Mouse (Mus musculus) liver, adult 2 months (tissue): ENCODE measurements at regions not wholly inside any gene's neighbourhood (a gene's known extent, or its start where the extent isn't known, plus 50 kb on each side); places are given as distances from the start of the nearest gene placed in this dataset.

Source experiments
- DNase-seq: peaks from one replicate; pipeline ENCODE4 v3.0.0-alpha.2; 2011; ENCODE audit warnings: low read depth, low spot score; ENCODE audit errors: extremely low read depth
- H3K27ac ChIP-seq: fragments of 200-500 bp; replicated peaks from 2 replicates; pipeline ENCODE4 v1.5.1; 2012; ENCODE audit warnings: low read depth, mild to moderate bottlenecking, control low read depth, inconsistent platforms, low read length; ENCODE audit not compliant: insufficient read depth
- H3K27me3 ChIP-seq: fragments of 200-500 bp; 2 replicates; pipeline ENCODE4 v1.6.1; 2012; ENCODE audit warnings: mild to moderate bottlenecking, moderate library complexity, low read length, inconsistent platforms; ENCODE audit not compliant: control insufficient read depth, insufficient read depth
- H3K36me3 ChIP-seq: fragments of 200-500 bp; 2 replicates; pipeline ENCODE4 v1.6.1; 2012; ENCODE audit warnings: low read length, inconsistent platforms; ENCODE audit not compliant: control insufficient read depth, insufficient read depth
- H3K4me1 ChIP-seq: fragments of 200-500 bp; 2 replicates; pipeline ENCODE4 v1.6.1; 2011; ENCODE audit warnings: low read length; ENCODE audit not compliant: control insufficient read depth, insufficient read depth
- H3K4me3 ChIP-seq: fragments of 200-500 bp; 2 replicates; pipeline ENCODE4 v1.5.1; 2011; ENCODE audit warnings: low read depth, mild to moderate bottlenecking, control low read depth, low read length, moderate library complexity; ENCODE audit not compliant: insufficient read depth
- H3K79me2 ChIP-seq: fragments of 200-500 bp; 2 replicates; pipeline ENCODE4 v1.6.1; 2012; ENCODE audit warnings: inconsistent platforms, mild to moderate bottlenecking, low read length, moderate library complexity; ENCODE audit not compliant: control insufficient read depth, insufficient read depth
- H3K9ac ChIP-seq: fragments of 200-500 bp; 2 replicates; pipeline ENCODE4 v1.6.1; 2012; ENCODE audit warnings: low read depth, mild to moderate bottlenecking, control low read depth, inconsistent platforms, low read length
- CTCF ChIP-seq: fragments of 200-500 bp; IDR thresholded peaks from 2 replicates; pipeline ENCODE4 v1.5.1; 2011; ENCODE audit warnings: low read depth, low read length, control low read depth
- POLR2A ChIP-seq: fragments of 200-500 bp; IDR thresholded peaks from 2 replicates; pipeline ENCODE4 v1.6.1; 2011; ENCODE audit warnings: low read length, control low read depth; ENCODE audit not compliant: insufficient read depth; ENCODE audit errors: extremely low read depth
- WGBS: fragments of 180-500 bp; shearing (Covaris S2); methylation state at CpG from one replicate; pipeline ENCODE4 v1.1.7; 2018; 5-methylcytosine and 5-hydroxymethylcytosine counted together

GRCm38 (mm10) chr10:117579210-117579609, 50.1 kb upstream of the Cpm start:
- Histone ChIP-seq H3K4me3 (no peak overlapping the region), H3K36me3 (no peaks in the 10 kb centered on the region), H3K4me1 (no peaks in the 10 kb centered on the region), H3K27ac (no peak overlapping the region), H3K27me3 (no peaks in the 10 kb centered on the region), H3K79me2 (no peaks in the 10 kb centered on the region), H3K9ac (no peak overlapping the region)
- TF ChIP-seq CTCF (no peak), POLR2A (no peak)
- WGBS: 93% methylated on average over 3 of the region's 3 CpGs
- DNase-seq: no peak

GRCm38 (mm10) chr10:117578696-117579146, 50.6 kb upstream of the Cpm start:
- 88% methylated on average over 4 of the region's 4 CpGs for WGBS
- Histone ChIP-seq H3K36me3 (no peaks in the 10 kb centered on the region), H3K79me2 (no peaks in the 10 kb centered on the region), H3K27me3 (no peaks in the 10 kb centered on the region), H3K9ac (no peak overlapping the region), H3K4me1 (no peaks in the 10 kb centered on the region), H3K4me3 (no peak overlapping the region), H3K27ac (no peak overlapping the region)
- TF ChIP-seq CTCF (no peak), POLR2A (no peak)
- DNase-seq: no peak

DNA sequence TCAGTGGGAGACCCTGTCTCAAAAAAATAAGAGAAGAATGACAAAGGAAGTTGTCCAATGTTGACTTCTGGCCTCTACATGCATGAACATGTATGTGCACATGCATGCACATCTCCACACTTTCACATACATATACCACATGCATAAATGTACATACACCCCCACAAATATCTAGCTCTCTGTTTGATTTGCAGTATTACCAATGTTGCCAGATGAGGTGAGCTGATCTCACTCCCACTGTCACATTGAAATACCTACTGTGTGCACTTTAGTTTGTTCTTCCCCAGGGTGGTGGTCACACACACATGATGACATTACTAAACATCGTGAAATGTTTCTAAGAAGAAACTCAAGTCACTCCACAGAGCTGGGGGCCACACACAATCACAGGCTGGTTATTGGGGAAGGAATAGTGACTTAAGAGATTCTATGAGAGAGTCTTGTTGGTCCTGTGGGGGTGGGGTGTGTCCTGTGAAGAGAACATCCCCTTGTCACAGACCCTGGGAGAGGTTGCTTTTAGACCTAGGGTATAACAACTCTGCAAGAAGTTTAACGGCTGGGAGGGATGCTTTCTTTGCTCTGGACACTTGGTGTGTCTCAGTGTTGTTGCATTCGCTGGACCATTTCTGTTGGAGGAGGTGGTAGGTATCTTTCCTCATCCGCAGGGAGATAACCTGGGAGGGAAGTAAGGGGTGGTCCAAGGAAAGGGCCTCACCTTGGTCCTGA, 51.2 kb upstream of the Cpm start:
- H3K4me1 ChIP-seq: no peaks in the 10 kb centered on the region
- no peaks in the 10 kb centered on the region for H3K36me3 ChIP-seq
- TF ChIP-seq POLR2A (no peak), CTCF (no peak)
- DNase-seq: no peak
- H3K79me2 ChIP-seq: no peaks in the 10 kb centered on the region
- 84% methylated on average over 4 of the region's 4 CpGs for WGBS
- no peaks in the 10 kb centered on the region for H3K27me3 ChIP-seq
- no peak overlapping the region for H3K27ac ChIP-seq
- no peak overlapping the region for H3K4me3 ChIP-seq
- H3K9ac ChIP-seq: no peak overlapping the region

GRCm38 (mm10) chr10:117576881-117577730, 52.2 kb upstream of the Cpm start:
- H3K27me3 ChIP-seq: no peaks in the 10 kb centered on the region
- no peak overlapping the region for H3K9ac ChIP-seq
- no peaks in the 10 kb centered on the region for H3K36me3 ChIP-seq
- DNase-seq: no peak
- 89% methylated on average over 8 of the region's 8 CpGs for WGBS
- H3K79me2 ChIP-seq: no peaks in the 10 kb centered on the region
- H3K27ac ChIP-seq: no peak overlapping the region
- TF ChIP-seq CTCF: no peak
- TF ChIP-seq POLR2A: no peak
- H3K4me1 ChIP-seq: no peaks in the 10 kb centered on the region
- no peak overlapping the region for H3K4me3 ChIP-seq

DNA sequence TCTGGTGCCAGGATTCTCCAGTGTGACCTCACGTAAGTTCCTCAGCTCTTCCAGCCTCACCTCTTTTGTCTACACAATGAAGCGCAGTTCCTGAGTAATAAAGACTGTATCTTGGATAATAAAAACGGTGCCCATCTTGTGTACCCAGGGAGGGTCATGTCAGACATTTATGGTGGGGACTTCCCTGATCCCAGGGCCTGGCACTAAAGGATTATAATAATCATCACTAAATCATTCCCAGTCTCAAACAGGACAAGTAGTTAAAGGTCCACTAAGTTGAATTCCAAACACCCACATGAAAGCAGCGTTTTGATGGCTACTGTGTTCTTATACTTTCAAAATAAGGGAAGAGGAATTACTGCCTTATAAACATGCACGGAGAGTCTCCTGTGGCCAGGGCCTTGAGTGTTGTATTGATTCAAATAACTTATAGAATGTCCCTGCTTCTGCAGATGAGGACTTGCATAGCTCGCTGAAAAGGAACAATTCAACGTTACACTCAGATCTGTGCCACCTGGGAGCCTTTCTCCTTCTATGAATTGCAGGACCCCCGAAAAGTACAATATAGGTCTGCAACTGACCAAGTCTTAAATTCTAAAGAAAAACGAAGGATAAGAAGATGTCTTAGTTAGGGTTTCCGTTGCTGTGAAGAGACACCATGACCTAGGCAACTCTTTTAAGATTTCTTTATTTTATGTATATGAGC, 53.0 kb upstream of the Cpm start:
- Histone ChIP-seq H3K4me3 (no peak overlapping the region), H3K36me3 (no peaks in the 10 kb centered on the region), H3K4me1 (peaks cover under 1% of the 10 kb centered on the region; the same call in 1 of the 2 replicates), H3K27ac (no peak overlapping the region), H3K9ac (no peak overlapping the region), H3K27me3 (no peaks in the 10 kb centered on the region), H3K79me2 (no peaks in the 10 kb centered on the region)
- TF ChIP-seq POLR2A (no peak), CTCF (no peak)
- WGBS: 91% methylated on average over 10 of the region's 10 CpGs
- DNase-seq: no peak
